Mouse (Mus musculus) adrenal gland, adult 2 months (tissue): ENCODE measurements at regions not wholly inside any gene's neighbourhood (a gene's known extent, or its start where the extent isn't known, plus 50 kb on each side); places are given as distances from the start of the nearest gene placed in this dataset.

Experiments
- DNase-seq: peaks from one replicate; pipeline ENCODE4 v3.0.0; 2021

GRCm38 (mm10) chr12:10078341-10078740 is 291.4 kb upstream of the Nt5c1b start:
- DNase-seq = no peak

- DNase-seq = no peak
Observed at GRCm38 (mm10) chr12:10079482-10079881, 290.3 kb upstream of the Nt5c1b start.

- DNase-seq = no peak
Observed at GRCm38 (mm10) chr12:10112874-10113453, 256.8 kb upstream of the Nt5c1b start.

- no peak for DNase-seq
Observed at GRCm38 (mm10) chr12:10122102-10122501, 247.7 kb upstream of the Nt5c1b start.

- no peak for DNase-seq
Observed at GRCm38 (mm10) chr12:10127995-10128573, 241.7 kb upstream of the Nt5c1b start.

GRCm38 (mm10) chr12:10134141-10134540 is 235.6 kb upstream of the Nt5c1b start:
- DNase-seq = no peak

GRCm38 (mm10) chr12:10135915-10136314 is 233.9 kb upstream of the Nt5c1b start:
- DNase-seq = no peak

- DNase-seq = no peak
Observed at GRCm38 (mm10) chr12:10140131-10140530, 229.6 kb upstream of the Nt5c1b start.

GRCm38 (mm10) chr12:10160837-10161236 is 208.9 kb upstream of the Nt5c1b start:
- DNase-seq = no peak

GRCm38 (mm10) chr12:10168042-10168441 is 201.7 kb upstream of the Nt5c1b start:
- no peak for DNase-seq

GRCm38 (mm10) chr12:10168581-10168980 is 201.2 kb upstream of the Nt5c1b start:
- DNase-seq = no peak

- DNase-seq = no peak
Observed at GRCm38 (mm10) chr12:10178718-10179117, 191.1 kb upstream of the Nt5c1b start.

- DNase-seq = no peak
Observed at GRCm38 (mm10) chr12:10179147-10179814, 190.5 kb upstream of the Nt5c1b start.

- no peak for DNase-seq
Observed at GRCm38 (mm10) chr12:10179815-10180468, 189.8 kb upstream of the Nt5c1b start.

GRCm38 (mm10) chr12:10182589-10182988 is 187.2 kb upstream of the Nt5c1b start:
- no peak for DNase-seq

GRCm38 (mm10) chr12:10186576-10186975 is 183.2 kb upstream of the Nt5c1b start:
- no peak for DNase-seq

- no peak for DNase-seq
Observed at GRCm38 (mm10) chr12:10189746-10190145, 180.0 kb upstream of the Nt5c1b start.

GRCm38 (mm10) chr12:10197906-10198460 is 171.8 kb upstream of the Nt5c1b start:
- no peak for DNase-seq

- no peak for DNase-seq
Observed at GRCm38 (mm10) chr12:10209841-10210240, 159.9 kb upstream of the Nt5c1b start.

GRCm38 (mm10) chr12:10222821-10223220 is 147.0 kb upstream of the Nt5c1b start:
- DNase-seq = no peak

GRCm38 (mm10) chr12:10223832-10224231 is 145.9 kb upstream of the Nt5c1b start:
- DNase-seq = no peak

GRCm38 (mm10) chr12:10231144-10231543 is 138.6 kb upstream of the Nt5c1b start:
- DNase-seq = no peak

GRCm38 (mm10) chr12:10231683-10232082 is 138.1 kb upstream of the Nt5c1b start:
- DNase-seq = no peak
